Mouse (Mus musculus) heart, embryonic 13.5 days (tissue): ENCODE results near the gene Tgfb2. TPM values are rescaled to one million over a fixed set of nuclear protein-coding genes. Genes with fewer than 3 reads are reported as not detected.

Experiments
- ATAC-seq: fragments of 200-750 bp; cut with Nextera tagmentation; 2 replicates; pipeline ENCODE4 v1.8.0; 2017; ENCODE audit warnings: moderate TSS enrichment; ENCODE audit not compliant: insufficient number of reproducible peaks, low FRiP score, low TSS enrichment; ENCODE audit errors: extremely low read depth
- H3K27ac ChIP-seq: fragments of 300-500 bp; sonication (generic); replicated peaks from 2 replicates; pipeline ENCODE4 v1.5.1; 2015; ENCODE audit warnings: moderate library complexity, mild to moderate bottlenecking, inconsistent platforms
- H3K27me3 ChIP-seq: fragments of 300-500 bp; sonication (generic); replicated peaks from 2 replicates; pipeline ENCODE4 v1.6.1; 2015; ENCODE audit warnings: mild to moderate bottlenecking, inconsistent platforms
- H3K36me3 ChIP-seq: fragments of 300-500 bp; sonication (generic); 2 replicates; pipeline ENCODE4 v1.6.1; 2015; ENCODE audit warnings: mild to moderate bottlenecking, inconsistent platforms
- H3K4me1 ChIP-seq: fragments of 300-500 bp; sonication (generic); 2 replicates; pipeline ENCODE4 v1.6.1; 2015; ENCODE audit warnings: inconsistent platforms
- H3K4me2 ChIP-seq: fragments of 300-500 bp; sonication (generic); 2 replicates; pipeline ENCODE4 v1.6.1; 2015; ENCODE audit warnings: inconsistent platforms, mild to moderate bottlenecking, moderate library complexity
- H3K4me3 ChIP-seq: fragments of 300-500 bp; sonication (generic); 2 replicates; pipeline ENCODE4 v1.5.1; 2015; ENCODE audit warnings: moderate library complexity, mild to moderate bottlenecking, inconsistent platforms
- H3K9ac ChIP-seq: fragments of 300-500 bp; sonication (generic); 2 replicates; pipeline ENCODE4 v1.6.1; 2015; ENCODE audit warnings: inconsistent platforms, mild to moderate bottlenecking, moderate library complexity
- H3K9me3 ChIP-seq: fragments of 300-500 bp; sonication (generic); 2 replicates; pipeline ENCODE4 v1.6.1; 2016; ENCODE audit warnings: inconsistent platforms
- WGBS: fragments of 180-500 bp; shearing (Covaris S2); methylation state at CpG from one replicate; pipeline ENCODE4 v1.1.7; 2015; ENCODE audit warnings: mixed read lengths; 5-methylcytosine and 5-hydroxymethylcytosine counted together
- polyA plus RNA-seq: library from polyadenylated mRNA; unstranded; fragments of >200 nt; fragmentation: Nextera tagmentation; extraction: Ambion mirVana; gene quantifications from 2 replicates; pipeline ENCODE4 v1.2.1, GENCODE M21; 2015

The Tgfb2 gene
- polyA plus RNA-seq, 1 experiment from 2014 or later, result 63.5 TPM

GRCm38 (mm10) chr1:186701206-186701905 lies 4.4 kb downstream of the Tgfb2 start:
- peaks cover 53% of the 10 kb centered on the region for H3K4me1 ChIP-seq
- H3K4me3 ChIP-seq, result peak overlapping the region; percentile 37
- no peaks in the 10 kb centered on the region for H3K9me3 ChIP-seq
- H3K27me3 ChIP-seq, result no peaks in the 10 kb centered on the region
- peak overlapping the region; percentile 77 for H3K4me2 ChIP-seq
- WGBS, result 47% methylated on average over 8 of the region's 8 CpGs
- H3K36me3 ChIP-seq, result peaks cover 22% of the 10 kb centered on the region
- peak overlapping the region; percentile 91 for H3K27ac ChIP-seq
- H3K9ac ChIP-seq, result peak overlapping the region; percentile 69
- no peak for ATAC-seq

GRCm38 (mm10) chr1:186700496-186700895 lies 5.3 kb downstream of the Tgfb2 start:
- Histone ChIP-seq H3K4me2 (peak overlapping the region; percentile 77), H3K27me3 (no peaks in the 10 kb centered on the region), H3K9me3 (no peaks in the 10 kb centered on the region), H3K4me3 (no peak overlapping the region; the same call in 1 of the 2 replicates), H3K4me1 (peaks cover 55% of the 10 kb centered on the region), H3K36me3 (peaks cover 22% of the 10 kb centered on the region), H3K9ac (peak overlapping the region; percentile 11; the same call in 1 of the 2 replicates), H3K27ac (0 out of 2 replicates have a peak overlapping the region, but pooled peaks have one; percentile 3)
- no peak for ATAC-seq
- 75% methylated on average over 3 of the region's 3 CpGs for WGBS

DNA sequence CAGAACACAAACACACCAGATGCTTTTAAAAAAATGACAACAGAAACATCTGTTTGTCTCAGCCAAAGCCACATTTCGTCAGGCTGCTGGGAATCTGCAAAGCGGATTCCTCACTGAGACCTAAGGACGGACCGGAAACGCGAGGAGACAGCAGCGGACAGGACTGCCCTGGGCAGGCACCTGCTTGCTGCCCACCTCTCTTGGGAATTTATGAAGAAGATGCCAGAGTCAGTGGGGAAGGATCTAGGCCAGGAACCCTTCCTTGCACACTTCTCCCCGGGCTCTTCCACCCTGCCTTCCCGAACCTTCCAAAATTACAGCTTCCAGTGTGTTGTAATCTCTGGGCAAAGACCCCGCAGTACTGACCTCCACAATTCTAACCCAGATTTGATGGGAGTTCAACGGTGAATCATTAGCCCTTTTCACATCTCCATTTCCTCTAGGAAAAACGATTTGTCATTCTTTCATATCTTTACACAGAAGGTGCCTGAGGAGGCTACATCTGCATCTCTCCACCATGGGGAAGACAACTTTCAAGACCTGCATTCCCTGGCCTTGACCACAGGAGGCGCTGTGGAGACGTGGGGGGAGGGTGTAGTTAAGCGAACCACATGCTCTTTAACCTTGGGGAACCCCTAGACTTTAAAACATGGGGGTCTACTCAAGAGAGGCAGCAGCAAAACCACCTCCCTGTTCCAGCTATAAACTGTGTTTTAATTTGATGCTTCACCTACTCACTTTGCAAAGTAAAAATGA lies 7.0 kb downstream of the Tgfb2 start:
- no peaks in the 10 kb centered on the region for H3K27me3 ChIP-seq
- no peak overlapping the region for H3K4me2 ChIP-seq
- ATAC-seq, result no peak
- no peak overlapping the region for H3K27ac ChIP-seq
- H3K4me1 ChIP-seq, result peaks cover 66% of the 10 kb centered on the region
- no peaks in the 10 kb centered on the region for H3K9me3 ChIP-seq
- WGBS, result 75% methylated on average over 15 of the region's 15 CpGs
- H3K4me3 ChIP-seq, result no peak overlapping the region
- peaks cover 36% of the 10 kb centered on the region for H3K36me3 ChIP-seq
- no peak overlapping the region for H3K9ac ChIP-seq

DNA sequence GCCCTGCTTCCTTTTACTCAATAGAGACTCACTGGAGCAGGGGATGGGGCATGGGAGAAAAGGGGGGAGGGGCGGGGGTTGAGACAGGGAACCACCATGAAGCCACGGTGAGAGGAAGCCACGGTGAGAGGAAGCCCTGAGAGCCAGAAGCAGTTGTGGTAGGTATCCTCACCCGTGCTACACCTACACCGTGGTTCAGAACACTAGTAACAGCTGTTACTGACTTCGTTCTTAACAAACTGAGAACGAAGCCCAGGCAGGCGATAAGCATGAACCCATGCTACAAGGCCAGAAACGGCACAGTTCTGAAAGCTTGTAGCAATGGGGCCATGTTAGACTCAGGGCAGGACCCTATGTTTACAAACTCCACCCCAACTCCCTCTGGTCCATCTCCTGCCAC lies 9.6 kb downstream of the Tgfb2 start:
- WGBS, result 74% methylated on average over 9 of the region's 9 CpGs
- H3K27ac ChIP-seq, result peak overlapping the region; percentile 40
- no peak for ATAC-seq

GRCm38 (mm10) chr1:186695361-186695760 lies 10.4 kb downstream of the Tgfb2 start:
- Histone ChIP-seq H3K36me3 (peaks cover 44% of the 10 kb centered on the region), H3K9me3 (no peaks in the 10 kb centered on the region), H3K4me2 (no peak overlapping the region), H3K4me1 (peaks cover 60% of the 10 kb centered on the region), H3K4me3 (no peak overlapping the region), H3K27ac (peak overlapping the region; percentile 40), H3K9ac (no peak overlapping the region), H3K27me3 (no peaks in the 10 kb centered on the region)
- WGBS, result 35% methylated on average over 4 of the region's 4 CpGs
- no peak for ATAC-seq

More for the DNA sequence above, 9.6 kb downstream of the Tgfb2 start:
- Histone ChIP-seq H3K4me3 (no peak overlapping the region), H3K4me1 (peaks cover 59% of the 10 kb centered on the region), H3K4me2 (no peak overlapping the region), H3K36me3 (peaks cover 42% of the 10 kb centered on the region), H3K9me3 (no peaks in the 10 kb centered on the region), H3K27me3 (no peaks in the 10 kb centered on the region), H3K9ac (no peak overlapping the region)

DNA sequence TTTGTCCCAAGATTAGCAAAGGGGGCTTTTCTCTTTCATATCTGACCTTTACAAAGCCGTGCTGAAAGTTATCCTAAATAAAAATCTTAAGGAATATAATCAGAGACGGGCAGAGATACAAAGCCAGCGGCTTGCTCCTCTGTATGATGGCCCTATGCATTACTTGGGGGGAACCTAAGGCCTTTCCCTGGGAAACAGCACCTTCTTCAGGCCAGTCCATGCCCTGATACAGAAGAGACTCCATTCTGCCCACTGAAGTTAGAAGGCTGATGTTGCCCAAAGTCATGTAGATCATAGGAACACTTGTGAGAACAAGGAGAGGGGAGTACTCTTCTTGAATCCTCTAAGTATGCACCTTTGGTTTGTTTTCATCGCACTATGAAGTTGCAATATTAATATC lies 13.4 kb downstream of the Tgfb2 start:
- Histone ChIP-seq H3K4me1 (peaks cover 61% of the 10 kb centered on the region), H3K27me3 (no peaks in the 10 kb centered on the region), H3K4me2 (no peak overlapping the region), H3K27ac (no peak overlapping the region), H3K36me3 (peaks cover 39% of the 10 kb centered on the region), H3K4me3 (no peak overlapping the region), H3K9me3 (no peaks in the 10 kb centered on the region), H3K9ac (no peak overlapping the region)
- no peak for ATAC-seq
- 73% methylated on average over 4 of the region's 4 CpGs for WGBS

DNA sequence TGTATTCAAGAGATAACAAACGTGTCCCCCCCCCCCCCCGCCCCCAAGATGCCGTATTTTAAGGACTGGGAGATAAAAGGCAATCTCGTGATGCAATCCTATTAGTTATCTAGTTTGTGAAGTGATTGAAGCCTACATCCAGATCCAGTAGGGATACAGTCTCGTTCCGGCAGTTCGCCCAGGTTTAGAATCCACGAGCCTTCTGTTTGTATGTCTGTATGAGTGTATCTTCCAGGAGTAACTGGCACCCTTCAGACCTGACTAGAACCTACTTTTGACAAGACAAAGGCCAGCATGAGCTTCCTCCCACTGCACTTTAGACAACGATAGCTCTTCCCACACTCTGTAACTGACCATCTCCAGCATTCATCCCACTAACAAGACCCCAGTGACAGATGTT lies 14.1 kb downstream of the Tgfb2 start:
- Histone ChIP-seq H3K27ac (no peak overlapping the region), H3K9me3 (no peaks in the 10 kb centered on the region), H3K4me2 (no peak overlapping the region), H3K9ac (no peak overlapping the region), H3K4me1 (peaks cover 61% of the 10 kb centered on the region), H3K36me3 (peaks cover 33% of the 10 kb centered on the region), H3K4me3 (no peak overlapping the region), H3K27me3 (no peaks in the 10 kb centered on the region)
- ATAC-seq, result no peak
- WGBS, result 63% methylated on average over 9 of the region's 9 CpGs

- WGBS, result 71% methylated on average over 3 of the region's 3 CpGs
- Histone ChIP-seq H3K9me3 (no peaks in the 10 kb centered on the region), H3K9ac (no peak overlapping the region), H3K4me3 (no peak overlapping the region), H3K27ac (no peak overlapping the region), H3K36me3 (peaks cover 15% of the 10 kb centered on the region), H3K27me3 (no peaks in the 10 kb centered on the region), H3K4me2 (no peak overlapping the region), H3K4me1 (peaks cover 85% of the 10 kb centered on the region)
- no peak for ATAC-seq
Observed at GRCm38 (mm10) chr1:186684041-186684440, 21.7 kb downstream of the Tgfb2 start.

DNA sequence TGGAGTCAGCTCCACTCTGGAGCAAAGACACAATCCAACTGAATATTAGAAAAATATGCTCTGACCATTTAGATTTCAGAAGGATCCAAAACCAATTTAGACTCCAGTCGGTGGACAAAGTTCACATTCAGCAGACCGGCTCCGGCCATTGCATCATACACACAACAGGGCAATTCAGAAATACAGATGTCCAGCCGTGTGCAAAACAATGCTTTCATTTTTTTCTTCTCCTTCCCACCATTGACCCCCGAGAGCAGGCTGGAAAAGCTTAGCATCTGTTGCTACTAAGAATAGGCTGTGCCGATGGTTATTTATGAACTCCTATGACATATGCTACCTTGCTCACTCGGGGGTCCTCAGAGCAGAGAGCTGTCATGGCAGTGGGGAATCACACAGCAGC lies 23.2 kb downstream of the Tgfb2 start:
- peak overlapping the region; percentile 61 for H3K9ac ChIP-seq
- peaks cover 92% of the 10 kb centered on the region for H3K4me1 ChIP-seq
- no peak for ATAC-seq
- H3K4me2 ChIP-seq, result peak overlapping the region; percentile 31
- no peak overlapping the region for H3K4me3 ChIP-seq
- H3K36me3 ChIP-seq, result peaks cover 10% of the 10 kb centered on the region
- WGBS, result 40% methylated on average over 7 of the region's 7 CpGs
- no peaks in the 10 kb centered on the region for H3K27me3 ChIP-seq
- H3K27ac ChIP-seq, result peak overlapping the region; percentile 58
- no peaks in the 10 kb centered on the region for H3K9me3 ChIP-seq

- peaks cover 92% of the 10 kb centered on the region for H3K4me1 ChIP-seq
- no peak overlapping the region for H3K4me3 ChIP-seq
- H3K9ac ChIP-seq, result no peak overlapping the region
- H3K36me3 ChIP-seq, result peaks cover 12% of the 10 kb centered on the region
- H3K27me3 ChIP-seq, result no peaks in the 10 kb centered on the region
- no peak overlapping the region for H3K4me2 ChIP-seq
- WGBS, result 76% methylated on average over 12 of the region's 12 CpGs
- H3K9me3 ChIP-seq, result no peaks in the 10 kb centered on the region
- ATAC-seq, result no peak
- no peak overlapping the region for H3K27ac ChIP-seq
Observed at GRCm38 (mm10) chr1:186677614-186678013, 28.2 kb downstream of the Tgfb2 start.

DNA sequence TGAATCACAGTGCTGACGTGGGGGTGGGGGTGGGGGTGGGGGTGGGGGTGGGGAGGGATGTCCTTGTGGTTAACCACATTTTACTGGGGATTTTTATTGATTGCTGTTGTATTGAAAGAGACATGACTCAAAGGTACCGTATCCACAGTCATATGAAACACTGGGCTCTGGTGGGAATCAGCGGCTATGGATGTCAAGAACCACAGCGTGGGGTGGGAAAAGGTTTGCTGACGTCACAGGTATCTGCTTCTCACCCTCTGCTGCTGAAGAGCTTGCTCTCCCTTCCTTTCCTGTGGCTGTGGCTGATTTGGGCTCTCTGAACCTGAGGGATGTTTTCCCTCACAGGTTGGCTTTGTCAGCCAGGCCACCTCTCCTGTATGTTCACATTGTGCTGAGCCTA lies 29.6 kb downstream of the Tgfb2 start:
- no peak overlapping the region for H3K27ac ChIP-seq
- 63% methylated on average over 5 of the region's 5 CpGs for WGBS
- H3K9ac ChIP-seq, result 0 out of 2 replicates have a peak overlapping the region, but pooled peaks have one; percentile 24
- peaks cover 17% of the 10 kb centered on the region for H3K36me3 ChIP-seq
- H3K4me3 ChIP-seq, result no peak overlapping the region
- no peaks in the 10 kb centered on the region for H3K9me3 ChIP-seq
- no peak overlapping the region for H3K4me2 ChIP-seq
- no peaks in the 10 kb centered on the region for H3K27me3 ChIP-seq
- H3K4me1 ChIP-seq, result peaks cover 81% of the 10 kb centered on the region
- ATAC-seq, result no peak
